Mouse (Mus musculus) adrenal gland, postnatal 14 days (tissue): ENCODE data around the gene Ddr1. TPM values are rescaled to one million over a fixed set of nuclear protein-coding genes. Genes with fewer than 3 reads are reported as not detected.
A peak's percentile ranks its signal among the peaks of the same experiment; 100 is the strongest.

Experiments
- DNase-seq: peaks from one replicate; pipeline ENCODE4 v3.0.0; 2021; ENCODE audit warnings: mixed read lengths
- total RNA-seq: library from RNA; stranded (reverse); gene quantifications from 2 replicates; pipeline ENCODE4 v1.2.3, GENCODE M21; 2021

The Ddr1 gene
- total RNA-seq, 1 experiment from 2014 or later: 36.4 TPM

DNA sequence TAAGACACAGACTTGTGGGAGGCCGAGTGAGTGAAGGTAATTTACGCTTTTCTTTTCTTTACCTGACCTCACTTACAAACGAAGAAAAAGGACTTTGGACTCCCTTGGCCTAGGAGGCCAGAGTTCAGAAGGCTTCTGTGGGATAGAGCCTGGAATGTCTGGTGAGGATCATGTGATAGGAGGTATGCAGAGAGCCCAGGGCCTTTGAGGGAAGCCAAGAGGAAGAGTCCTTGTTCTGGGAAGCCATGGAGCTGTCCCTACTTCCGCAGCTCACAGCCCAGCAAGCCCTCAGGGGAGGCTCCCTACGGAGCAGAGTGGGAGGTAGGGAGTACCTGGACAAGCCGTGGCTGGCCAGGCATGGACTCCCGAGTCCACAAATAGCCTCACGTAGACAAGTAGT lies 17.3 kb upstream of the Ddr1 start:
- no peak for DNase-seq

DNA sequence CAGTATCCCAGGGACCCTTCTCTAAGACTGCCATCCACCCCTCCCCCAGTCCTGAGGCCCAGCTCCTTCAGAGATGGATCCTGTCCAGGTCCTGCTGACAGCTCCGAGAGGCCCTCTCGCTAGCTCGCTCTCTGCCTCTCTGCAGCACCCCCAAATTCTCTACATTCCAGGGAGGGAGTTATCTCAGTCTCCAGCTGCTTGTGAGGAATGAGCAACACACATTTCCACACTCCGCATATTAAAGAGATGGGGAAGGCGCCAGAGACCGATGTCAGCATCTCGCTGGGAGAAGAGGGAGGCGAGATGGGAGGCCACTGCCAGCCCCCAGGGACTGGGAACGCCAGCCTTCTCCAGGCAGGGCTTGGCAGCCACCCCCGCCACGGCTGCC lies 15.9 kb upstream of the Ddr1 start:
- no peak for DNase-seq

DNA sequence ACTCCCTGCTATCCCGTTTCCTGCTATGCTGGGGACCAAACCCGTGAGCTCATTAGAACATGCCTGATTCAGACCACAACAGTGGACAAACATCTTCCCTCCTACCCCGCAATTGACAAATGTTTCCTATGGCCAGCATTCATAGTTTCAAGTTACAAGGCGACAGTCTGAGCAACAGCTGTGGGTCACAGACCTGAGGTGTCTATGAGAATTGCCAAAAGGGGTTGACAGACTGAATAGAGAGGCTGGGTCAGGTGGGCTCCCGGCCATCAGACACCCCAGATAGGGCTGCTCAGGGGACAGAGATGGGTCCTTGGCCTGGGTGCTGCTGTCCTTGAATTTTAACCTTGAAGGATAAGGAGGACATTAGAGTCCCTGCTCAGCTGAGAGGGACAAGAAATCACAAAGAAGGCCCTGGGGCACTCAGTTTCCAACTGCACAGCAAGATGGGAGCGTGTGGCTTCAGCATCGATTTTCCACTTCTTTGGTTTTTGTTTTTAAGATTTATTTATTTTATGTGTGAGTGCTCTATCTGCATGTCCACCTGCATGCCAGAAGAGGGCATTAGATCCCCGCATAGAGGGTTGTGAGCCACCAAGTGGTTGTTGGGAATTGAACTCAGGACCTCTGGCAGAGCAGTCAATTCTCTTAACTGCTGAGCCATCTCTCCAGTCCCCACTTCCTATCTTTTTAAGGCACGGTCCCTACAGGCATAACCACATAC lies 15.4 kb upstream of the Ddr1 start:
- DNase-seq: no peak

DNA sequence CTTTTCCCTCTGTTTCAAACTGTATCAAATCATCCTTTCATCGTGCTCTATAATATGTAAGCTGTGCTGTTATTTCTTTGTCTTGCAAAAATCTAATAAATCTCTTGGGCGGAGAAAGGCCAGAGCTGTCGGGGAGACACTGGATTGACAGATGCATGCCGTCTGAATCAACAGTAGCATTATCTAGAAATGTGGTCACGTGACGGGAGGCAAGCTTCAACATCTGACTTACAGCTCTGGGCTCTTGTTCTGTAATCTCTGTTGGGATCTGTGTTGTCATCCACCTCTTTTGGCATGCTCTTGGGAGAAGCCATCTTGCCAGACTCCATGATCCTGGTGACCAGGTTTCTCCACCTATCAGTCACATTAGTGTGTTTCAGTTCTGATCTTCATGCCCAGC lies 12.7 kb upstream of the Ddr1 start:
- no peak for DNase-seq

DNA sequence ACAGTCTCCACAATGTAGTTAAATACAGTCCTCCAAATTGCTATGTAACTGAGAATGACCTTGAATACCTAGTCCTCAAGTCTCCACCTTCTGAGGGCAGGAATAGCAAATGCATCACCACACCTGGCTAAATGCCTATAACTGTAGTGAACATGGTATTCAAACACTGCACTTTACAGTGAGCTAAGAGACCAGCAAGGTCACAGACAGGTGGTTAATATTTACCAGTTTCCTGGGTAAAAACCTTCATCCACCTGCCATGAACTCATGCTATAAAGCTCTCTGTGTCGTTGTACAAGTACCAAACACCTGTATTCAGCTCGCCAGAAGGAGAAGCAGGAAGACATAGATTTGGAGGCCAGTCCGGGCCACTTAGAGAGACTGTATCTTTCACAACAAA lies 11.7 kb upstream of the Ddr1 start:
- no peak for DNase-seq

DNA sequence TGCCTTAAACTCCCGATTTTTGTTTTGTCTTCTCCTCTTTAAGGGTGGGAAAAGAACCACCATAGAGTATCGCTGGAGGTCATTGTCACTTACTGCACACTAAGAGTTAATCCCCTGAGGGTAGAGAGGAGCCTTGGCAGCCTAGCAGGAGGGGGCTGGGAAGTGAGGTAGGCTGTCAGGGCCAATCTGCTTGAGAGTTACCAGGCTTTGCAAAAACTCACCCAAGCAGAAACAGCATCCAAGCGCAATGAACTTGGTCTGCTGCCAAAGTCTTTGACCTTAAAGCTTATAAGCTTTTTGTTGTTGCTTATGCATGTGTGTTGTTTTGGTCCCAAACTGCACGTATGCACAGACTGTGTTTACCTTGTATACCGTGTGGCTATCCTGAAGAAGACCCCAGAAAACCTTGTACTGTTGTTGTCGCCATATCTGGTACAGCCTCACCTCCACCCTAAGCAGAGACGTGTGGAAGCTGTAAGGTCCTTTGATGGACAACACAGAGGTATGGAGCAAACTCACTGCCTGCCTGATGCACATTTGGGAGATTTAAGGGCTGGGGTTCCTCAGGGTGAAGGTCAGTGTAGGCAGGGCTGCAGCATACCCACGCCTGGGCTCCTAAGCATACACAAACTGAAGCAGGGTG lies 6.4 kb upstream of the Ddr1 start:
- DNase-seq: peak; percentile 75

DNA sequence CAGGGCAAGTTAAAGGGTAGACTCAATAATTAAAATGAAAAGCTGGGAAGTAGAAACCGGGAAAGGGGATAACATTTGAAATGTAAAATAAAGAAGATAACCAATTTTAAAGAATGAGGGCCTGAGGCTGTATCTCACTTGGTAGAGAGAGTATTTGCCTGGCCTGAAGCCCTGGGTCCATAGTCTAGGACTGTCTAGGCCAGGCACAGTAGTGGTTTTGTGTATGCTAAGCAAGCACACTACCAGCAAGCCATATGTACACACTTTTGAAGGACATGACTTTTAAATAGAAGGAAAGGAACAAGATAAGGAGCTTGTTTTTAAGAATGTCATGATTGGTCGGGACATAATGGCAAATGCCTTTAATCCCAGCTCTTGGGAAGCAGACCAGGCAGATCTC lies 4.2 kb upstream of the Ddr1 start:
- no peak for DNase-seq

DNA sequence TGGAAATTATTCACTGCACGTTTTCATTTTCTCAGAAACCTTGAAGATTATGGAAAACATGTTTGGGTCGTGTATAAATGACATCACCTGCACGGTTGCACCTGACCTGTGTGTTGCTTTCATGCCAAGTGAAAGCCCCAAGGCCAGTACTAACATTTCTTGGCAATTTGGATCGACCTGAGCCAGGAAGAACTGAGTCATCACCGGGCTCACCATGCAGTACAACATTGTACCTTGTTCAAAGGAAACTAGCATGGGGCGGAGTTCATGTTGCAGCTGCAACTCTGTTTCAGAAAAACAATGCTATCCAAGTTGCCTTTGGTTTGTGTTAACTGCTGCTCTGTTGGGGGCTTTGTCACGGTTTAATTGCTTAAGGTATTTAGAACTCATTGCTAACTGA lies 3.5 kb upstream of the Ddr1 start:
- DNase-seq: no peak

DNA sequence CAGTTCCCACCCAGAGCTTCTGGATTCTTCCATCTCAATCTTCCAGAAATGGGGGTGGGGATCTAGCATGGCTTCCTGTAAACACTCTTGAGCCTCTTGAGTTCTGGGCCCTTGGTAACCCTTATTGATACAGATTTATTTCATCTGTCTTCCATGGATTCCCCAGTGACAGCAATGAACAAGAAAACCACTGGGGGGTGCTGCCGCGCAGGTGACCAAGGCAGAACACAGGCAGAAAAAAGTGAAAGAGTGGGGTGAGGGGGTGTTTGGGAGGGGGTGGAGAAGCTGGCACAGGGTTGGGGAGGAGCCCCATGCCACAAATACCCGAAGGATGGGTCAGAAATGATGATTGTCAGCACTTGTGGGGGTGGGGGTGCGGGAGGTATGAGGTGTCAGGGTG lies 1.4 kb upstream of the Ddr1 start:
- peak; percentile 76 for DNase-seq

DNA sequence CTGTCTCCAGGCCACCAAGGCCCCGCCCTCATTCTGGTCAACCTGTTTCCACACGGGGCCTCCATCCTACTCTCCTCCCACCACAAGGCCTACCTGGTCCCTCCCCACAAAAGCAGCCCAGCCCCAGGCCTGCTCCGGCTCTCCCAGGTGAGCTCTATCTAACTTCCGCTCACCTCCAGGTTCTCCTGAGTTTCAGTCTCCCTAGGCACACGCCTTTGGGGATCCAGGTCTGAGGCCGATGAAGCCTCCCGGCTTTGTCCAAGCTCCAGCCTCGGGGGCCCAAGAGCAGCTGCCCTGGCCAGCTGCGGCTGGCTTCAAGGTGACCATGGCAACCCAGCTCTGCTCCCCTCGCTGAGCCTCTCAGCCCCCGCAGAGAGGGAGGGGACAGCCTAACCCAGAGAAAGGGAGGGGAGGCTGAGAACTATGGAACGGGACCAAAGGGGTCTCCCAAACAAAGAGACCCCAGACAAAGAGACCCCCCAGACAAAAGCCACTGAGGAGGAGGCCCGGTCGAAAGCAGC lies 610 bp downstream of the Ddr1 start:
- no peak for DNase-seq

DNA sequence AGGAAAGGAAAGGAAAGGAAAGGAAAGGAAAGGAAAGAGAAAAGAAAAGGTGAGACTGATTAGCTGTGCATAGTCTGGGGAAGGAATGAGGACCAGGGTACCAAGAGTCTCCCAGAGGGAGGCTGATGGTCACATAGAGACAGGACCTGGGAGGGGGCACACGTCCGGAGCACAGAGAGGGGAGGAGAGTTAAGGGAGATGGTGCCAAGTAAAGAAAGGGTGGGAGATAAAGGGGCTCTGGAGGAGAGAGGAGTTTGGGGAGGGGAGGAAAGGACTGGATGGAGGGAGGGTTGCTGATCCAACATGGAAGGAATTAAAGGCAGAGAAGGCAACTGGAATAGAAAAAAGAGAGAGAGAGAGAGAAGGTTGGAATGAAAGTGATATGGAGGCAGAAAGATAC lies 1.4 kb downstream of the Ddr1 start:
- no peak for DNase-seq

DNA sequence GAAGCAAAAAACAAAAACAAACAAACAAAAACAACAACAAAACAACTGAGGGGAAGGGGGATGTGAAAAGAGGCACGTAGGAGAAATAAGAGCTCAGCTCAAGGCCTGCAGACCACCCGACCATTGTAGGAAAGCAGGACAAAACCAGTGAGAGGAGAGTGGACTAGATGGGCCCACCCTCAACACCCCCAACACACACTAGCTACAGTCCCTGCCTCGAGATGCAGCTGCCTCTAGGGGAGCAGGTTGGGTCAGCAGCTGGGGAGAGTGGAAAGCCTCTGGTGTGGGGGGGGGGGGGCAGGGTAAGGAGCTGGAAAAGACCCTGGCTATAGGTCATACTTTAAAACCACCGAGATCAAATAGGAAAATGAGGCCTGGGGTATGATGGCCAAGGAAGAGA lies 1.8 kb downstream of the Ddr1 start:
- DNase-seq: no peak

DNA sequence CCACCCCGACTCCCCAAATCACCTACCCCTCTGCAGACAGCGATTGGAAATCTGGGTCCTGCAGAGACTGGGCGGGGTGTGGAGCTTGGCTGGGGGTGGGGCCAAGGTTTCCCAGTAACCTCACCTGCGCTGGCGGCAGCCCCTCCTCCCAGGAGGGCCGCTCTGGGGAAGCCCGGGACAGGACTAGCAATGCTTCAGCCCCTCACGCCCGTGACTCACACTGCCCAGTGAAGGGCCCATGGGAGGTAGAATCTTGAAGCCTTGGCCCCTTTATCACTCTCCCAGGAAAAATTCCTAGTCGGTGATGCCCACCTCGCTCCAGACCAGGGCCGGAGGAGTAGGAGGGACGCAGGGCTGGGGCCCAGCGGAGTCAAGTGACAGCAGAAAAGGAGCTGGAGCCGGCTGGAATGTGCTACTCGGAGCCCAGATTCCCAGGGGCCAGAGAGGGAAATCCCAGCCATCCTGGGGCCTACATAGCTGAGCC lies 2.4 kb downstream of the Ddr1 start:
- peak; percentile 42 for DNase-seq

DNA sequence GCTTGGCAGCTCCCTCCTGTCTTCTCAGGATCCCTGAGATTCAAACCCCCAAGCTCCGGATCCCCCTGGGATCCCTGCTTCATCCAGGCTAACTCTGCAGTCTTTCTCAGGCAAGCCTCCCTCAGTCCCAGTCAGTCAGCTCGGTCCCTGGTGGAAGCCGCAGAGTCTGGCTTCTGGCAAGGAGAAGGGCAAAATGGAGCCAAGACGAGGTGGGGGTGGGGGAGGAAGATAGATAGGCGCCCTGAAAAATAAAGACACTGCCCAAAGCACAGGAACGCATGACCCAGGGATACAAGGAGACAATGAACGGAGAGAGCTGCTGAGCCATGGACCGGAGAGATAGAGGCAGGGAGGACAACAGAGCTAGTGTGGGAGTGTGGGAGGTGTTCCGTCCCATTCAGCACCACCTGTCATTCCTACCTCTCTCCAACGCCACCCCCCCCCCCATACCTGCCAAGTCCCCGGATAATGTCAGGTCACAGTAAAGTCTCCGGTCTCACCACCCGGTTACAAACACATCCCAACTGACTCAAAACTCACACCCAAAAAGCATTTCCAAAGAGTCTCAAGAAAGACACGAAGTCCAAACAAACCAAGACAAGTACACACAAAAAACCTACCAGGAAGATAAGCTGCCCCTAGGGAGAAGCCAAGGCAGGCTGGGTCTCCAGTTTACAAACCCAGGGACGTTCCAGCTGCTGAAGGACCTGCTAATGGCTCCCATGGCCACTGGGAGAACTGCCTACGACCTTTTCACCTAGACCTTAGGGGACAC lies 3.0 kb downstream of the Ddr1 start:
- DNase-seq: no peak

DNA sequence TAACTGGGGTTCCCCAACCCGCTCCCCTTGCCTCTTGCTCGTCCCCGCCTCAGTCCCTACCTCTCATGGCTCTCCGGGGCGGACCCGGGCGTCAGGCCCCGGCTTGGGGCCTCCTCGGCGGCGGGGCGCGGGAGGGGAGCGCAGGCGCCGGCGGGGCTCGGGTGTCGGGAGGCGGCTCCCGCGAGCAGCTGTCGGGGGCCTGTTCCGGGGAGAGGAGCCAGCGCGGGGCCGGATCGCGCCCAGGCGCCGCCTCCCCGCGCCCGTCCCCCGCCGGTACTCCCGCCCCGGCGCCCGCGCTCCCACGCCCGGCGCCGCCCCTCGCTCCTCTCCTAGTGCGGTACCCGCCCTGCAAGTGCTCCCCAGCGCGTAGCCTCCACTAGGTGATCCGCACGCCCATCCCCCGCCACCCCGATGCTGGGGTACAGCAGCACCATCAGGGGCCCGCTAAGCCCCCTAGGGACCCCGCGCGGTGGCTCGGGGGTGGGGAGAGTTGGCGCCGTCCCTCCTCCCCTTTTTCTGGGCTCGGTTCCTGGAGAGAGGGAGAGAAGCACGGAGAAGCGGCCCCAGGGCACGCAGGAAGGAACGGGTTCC lies 4.0 kb downstream of the Ddr1 start:
- peak; percentile 88 for DNase-seq

DNA sequence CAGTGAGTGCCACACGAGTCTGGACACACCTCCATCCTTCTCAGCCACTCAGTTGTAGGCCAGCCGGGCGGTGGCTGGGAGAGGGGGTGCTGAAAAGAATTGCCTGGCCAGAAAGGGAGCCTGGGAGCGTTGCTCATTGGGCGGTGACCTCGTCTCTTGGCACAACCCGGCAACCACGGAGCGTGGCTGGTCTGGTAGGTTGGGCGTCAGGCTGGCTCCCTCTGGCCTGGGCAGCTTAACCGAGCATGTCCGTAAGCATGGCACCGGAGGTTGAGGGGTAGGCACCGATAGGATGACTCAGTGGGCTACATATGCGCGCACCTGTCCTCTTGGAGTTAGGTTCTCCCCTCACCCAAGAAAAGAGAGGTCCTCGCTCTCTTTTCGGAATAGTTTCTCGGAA lies 4.5 kb downstream of the Ddr1 start:
- DNase-seq: peak; percentile 93

DNA sequence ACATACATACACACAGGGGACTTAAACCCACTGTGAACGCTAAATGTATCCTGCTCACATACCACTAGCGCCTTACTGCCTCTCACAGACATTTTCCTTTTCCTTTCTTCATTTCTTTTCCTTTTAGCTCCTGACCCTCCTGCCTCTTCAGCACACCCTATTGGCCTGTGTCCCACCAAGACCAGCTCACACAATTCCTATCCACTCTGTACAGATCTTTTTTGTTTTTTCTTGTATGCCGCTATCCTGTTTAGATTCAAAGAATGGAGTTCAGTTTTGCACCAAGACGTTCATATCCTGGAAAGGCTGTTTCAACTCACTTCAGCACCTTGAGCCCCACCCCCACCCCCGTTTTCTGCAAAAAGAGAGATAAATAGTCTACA lies 5.9 kb downstream of the Ddr1 start:
- no peak for DNase-seq

DNA sequence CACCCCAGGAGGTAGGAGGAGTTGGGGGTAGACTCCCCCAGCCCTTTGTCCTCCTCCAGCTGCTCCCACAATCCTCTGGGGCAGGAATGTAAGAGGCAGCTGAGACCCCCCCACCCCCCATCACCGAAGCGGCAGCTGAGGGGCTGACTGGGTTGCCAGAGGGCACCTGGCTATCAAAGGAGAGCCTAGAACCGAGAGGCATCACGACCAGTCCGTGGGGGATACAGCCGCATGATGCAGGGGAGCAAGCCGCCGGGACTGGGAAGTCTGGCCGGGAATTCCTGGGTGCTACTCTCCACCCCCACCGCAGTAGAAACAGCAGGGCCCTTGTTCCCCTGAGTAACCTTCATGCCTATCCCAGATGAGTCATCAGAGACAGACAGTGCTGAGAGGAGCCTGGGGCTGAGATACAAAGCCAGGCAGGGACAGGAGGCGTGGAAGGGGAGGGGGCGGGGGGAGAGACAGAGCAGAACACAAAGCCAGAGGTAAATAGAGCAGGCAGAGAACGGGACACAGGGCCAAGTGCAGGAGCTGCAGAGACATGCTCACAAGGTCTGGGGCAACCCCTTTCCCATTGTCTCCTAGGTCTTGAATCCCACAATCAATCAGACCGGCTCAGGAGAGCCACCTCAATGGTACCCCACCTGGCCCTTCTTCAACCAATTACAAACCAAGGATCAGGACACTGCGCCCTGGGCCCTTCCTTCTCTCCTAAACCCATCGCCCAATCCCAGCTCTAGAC lies 6.5 kb downstream of the Ddr1 start:
- peak; percentile 78 for DNase-seq

DNA sequence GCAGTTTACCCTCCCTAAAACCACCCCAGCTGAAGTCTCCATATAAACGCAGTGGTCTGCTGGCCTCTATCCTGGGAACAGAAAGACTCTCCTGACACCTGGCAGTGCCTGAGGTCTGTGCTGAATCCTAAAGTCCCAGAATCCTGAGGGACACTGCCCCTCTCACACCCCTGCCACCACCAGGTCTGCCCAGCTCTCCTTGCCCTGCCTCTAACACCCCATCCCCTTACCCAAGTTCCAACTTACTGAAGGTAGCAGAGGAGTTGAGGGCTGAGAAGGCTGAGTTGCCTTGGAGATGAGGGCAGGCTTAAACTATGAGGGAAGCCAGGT lies 7.0 kb downstream of the Ddr1 start:
- DNase-seq: no peak

DNA sequence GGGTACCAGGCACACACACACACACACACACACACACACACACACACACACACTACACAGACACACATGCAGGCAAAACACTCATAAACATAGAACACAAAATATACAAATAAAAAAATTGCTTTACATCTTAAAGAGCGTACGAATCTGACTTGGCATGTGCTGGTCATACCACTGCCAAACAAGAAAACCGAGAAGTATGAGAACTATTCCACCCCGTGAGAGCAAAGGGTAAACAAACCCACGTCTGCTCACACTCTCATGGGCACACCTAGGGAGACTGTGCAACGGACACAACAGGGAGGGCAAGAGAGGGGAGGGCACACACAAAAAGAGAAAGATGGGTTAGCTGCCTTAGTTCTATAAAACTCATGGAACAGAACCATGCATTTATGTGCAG lies 7.7 kb downstream of the Ddr1 start:
- no peak for DNase-seq

DNA sequence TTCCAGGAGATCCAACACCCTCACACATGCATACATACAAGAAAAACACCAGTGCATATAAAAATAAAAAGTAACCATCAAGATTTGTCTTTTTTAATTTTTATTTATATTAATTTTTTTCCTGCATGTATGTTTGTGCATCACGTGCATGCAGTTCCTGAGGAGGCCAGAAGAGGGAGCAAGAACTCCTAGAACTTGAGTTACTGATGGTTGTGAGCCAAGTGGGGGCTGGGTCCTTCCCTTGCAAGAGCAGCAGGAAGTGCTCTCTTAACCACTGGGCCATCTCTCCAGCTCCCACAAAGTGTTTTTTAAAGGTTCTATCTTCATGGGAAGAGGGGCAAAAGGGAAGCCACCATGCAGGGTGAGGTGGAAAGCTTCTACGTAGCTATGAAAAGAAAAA lies 9.1 kb downstream of the Ddr1 start:
- DNase-seq: peak; percentile 68

DNA sequence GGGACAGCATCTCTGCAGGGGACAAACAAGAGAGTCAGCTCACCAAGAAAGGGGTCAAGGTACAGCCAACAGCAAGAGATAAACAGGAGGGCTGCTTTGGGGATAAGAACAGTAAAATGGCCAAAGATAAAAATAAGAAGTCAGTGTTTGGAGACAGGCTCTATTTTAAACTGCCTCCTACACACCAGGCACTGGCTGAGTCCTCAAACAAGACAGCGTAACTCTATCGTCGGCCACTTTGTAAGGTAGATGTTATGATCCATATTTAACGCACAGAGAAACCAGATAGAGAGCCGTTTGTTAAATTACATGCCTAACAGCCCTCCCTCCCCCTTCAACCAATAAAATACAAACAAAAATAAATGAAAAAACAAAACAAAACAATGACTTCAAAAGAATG lies 10.5 kb downstream of the Ddr1 start:
- DNase-seq: no peak
